Mouse (Mus musculus): ENCODE data around the gene Pitx1. TPM values are rescaled to one million over a fixed set of nuclear protein-coding genes. Genes with fewer than 3 reads are reported as not detected.

The Pitx1 gene
- 2.0 and 3.6 TPM in 2 replicates for polyA plus RNA-seq (2015; fragmentation: Nextera tagmentation; extraction: Ambion mirVana)

- Histone ChIP-seq H3K27ac (no peak within 1 kb of the TSS), H3K9ac (no peak within 1 kb of the TSS), H3K4me1 (peaks cover 22% of the 10 kb centered on the region), H3K36me3 (no peaks in the 10 kb centered on the region), H3K9me3 (replicated peaks) (no peaks in the 10 kb centered on the region), H3K4me2 (peak within 1 kb of the TSS; percentile 8), H3K4me3 (replicated peaks) (peak within 1 kb of the TSS; percentile 9), H3K27me3 (peaks cover 100% of the 10 kb centered on the region)
- no peak for ATAC-seq (replicated peaks; ENCODE audit: low FRiP score)
- under 1% methylated on average over 36 of the region's 36 CpGs for WGBS
Measured at GRCm38 (mm10) chr13:55836142-55836625, at the start of gene Pitx1. Gene Pitx1 (minus strand): TSS chr13:55836192.

GRCm38 (mm10) chr13:55881431-55882202, 45.6 kb upstream of the Pitx1 start:
- H3K9ac ChIP-seq = no peak overlapping the region
- H3K27ac ChIP-seq = peak overlapping the region; percentile 67
- no peak overlapping the region for H3K4me3 ChIP-seq (replicated peaks)
- no peaks in the 10 kb centered on the region; the same call in 1 of the 2 replicates for H3K27me3 ChIP-seq
- no peak overlapping the region for H3K4me2 ChIP-seq
- no peaks in the 10 kb centered on the region for H3K36me3 ChIP-seq
- WGBS = 49% methylated on average over 16 of the region's 16 CpGs
- no peaks in the 10 kb centered on the region for H3K9me3 ChIP-seq (replicated peaks)
- peaks cover 15% of the 10 kb centered on the region for H3K4me1 ChIP-seq
- ATAC-seq (replicated peaks; ENCODE audit: low FRiP score) = peak; percentile 46; the same call in 1 of the 2 replicates

- H3K4me3 ChIP-seq (replicated peaks) = no peak overlapping the region
- H3K4me2 ChIP-seq = no peak overlapping the region
- ATAC-seq (replicated peaks; ENCODE audit: low FRiP score) = no peak
- WGBS = 91% methylated on average over 4 of the region's 4 CpGs
- no peaks in the 10 kb centered on the region for H3K9me3 ChIP-seq (replicated peaks)
- no peak overlapping the region for H3K27ac ChIP-seq
- H3K27me3 ChIP-seq = no peaks in the 10 kb centered on the region; the same call in 1 of the 2 replicates
- H3K36me3 ChIP-seq = no peaks in the 10 kb centered on the region
- H3K9ac ChIP-seq = no peak overlapping the region
- H3K4me1 ChIP-seq = peaks cover 15% of the 10 kb centered on the region
Measured at GRCm38 (mm10) chr13:55878353-55878752, 42.4 kb upstream of the Pitx1 start.

- no peaks in the 10 kb centered on the region; the same call in 1 of the 2 replicates for H3K9me3 ChIP-seq (replicated peaks)
- 88% methylated on average over 7 of the region's 7 CpGs for WGBS
- H3K27me3 ChIP-seq = peaks cover 4% of the 10 kb centered on the region; the same call in 1 of the 2 replicates
- ATAC-seq (replicated peaks; ENCODE audit: low FRiP score) = no peak
- H3K9ac ChIP-seq = no peak overlapping the region
- H3K4me3 ChIP-seq (replicated peaks) = no peak overlapping the region
- no peaks in the 10 kb centered on the region for H3K4me1 ChIP-seq
- no peaks in the 10 kb centered on the region for H3K36me3 ChIP-seq
- no peak overlapping the region for H3K4me2 ChIP-seq
- H3K27ac ChIP-seq = no peak overlapping the region
Measured at GRCm38 (mm10) chr13:55871410-55871809, 35.4 kb upstream of the Pitx1 start.

GRCm38 (mm10) chr13:55870001-55870400, 34.0 kb upstream of the Pitx1 start:
- no peaks in the 10 kb centered on the region for H3K36me3 ChIP-seq
- WGBS = 83% methylated on average over 1 of the region's 1 CpGs
- no peak for ATAC-seq (replicated peaks; ENCODE audit: low FRiP score)
- no peak overlapping the region for H3K9ac ChIP-seq
- no peak overlapping the region for H3K27ac ChIP-seq
- no peaks in the 10 kb centered on the region; the same call in 1 of the 2 replicates for H3K9me3 ChIP-seq (replicated peaks)
- H3K4me1 ChIP-seq = no peaks in the 10 kb centered on the region
- H3K4me2 ChIP-seq = no peak overlapping the region
- no peak overlapping the region for H3K4me3 ChIP-seq (replicated peaks)
- H3K27me3 ChIP-seq = 0 out of 2 replicates have a peak, but pooled peaks cover 6% of the 10 kb centered on the region

GRCm38 (mm10) chr13:55867540-55868103, 31.6 kb upstream of the Pitx1 start:
- H3K36me3 ChIP-seq = no peaks in the 10 kb centered on the region
- WGBS = 62% methylated on average over 13 of the region's 13 CpGs
- 0 out of 2 replicates have a peak, but pooled peaks cover 6% of the 10 kb centered on the region for H3K27me3 ChIP-seq
- no peaks in the 10 kb centered on the region; the same call in 1 of the 2 replicates for H3K9me3 ChIP-seq (replicated peaks)
- no peak overlapping the region for H3K9ac ChIP-seq
- no peak overlapping the region for H3K4me2 ChIP-seq
- no peaks in the 10 kb centered on the region for H3K4me1 ChIP-seq
- no peak overlapping the region for H3K4me3 ChIP-seq (replicated peaks)
- ATAC-seq (replicated peaks; ENCODE audit: low FRiP score) = no peak
- no peak overlapping the region for H3K27ac ChIP-seq

GRCm38 (mm10) chr13:55860483-55860882, 24.5 kb upstream of the Pitx1 start:
- Histone ChIP-seq H3K9me3 (replicated peaks) (no peaks in the 10 kb centered on the region), H3K27ac (no peak overlapping the region), H3K9ac (no peak overlapping the region), H3K27me3 (peaks cover 40% of the 10 kb centered on the region), H3K36me3 (no peaks in the 10 kb centered on the region), H3K4me1 (peaks cover 4% of the 10 kb centered on the region), H3K4me3 (replicated peaks) (no peak overlapping the region), H3K4me2 (no peak overlapping the region)
- 69% methylated on average over 10 of the region's 10 CpGs for WGBS
- ATAC-seq (replicated peaks; ENCODE audit: low FRiP score) = no peak

- Histone ChIP-seq H3K9me3 (replicated peaks) (no peaks in the 10 kb centered on the region), H3K36me3 (no peaks in the 10 kb centered on the region), H3K4me2 (no peak overlapping the region), H3K4me3 (replicated peaks) (no peak overlapping the region), H3K27me3 (peaks cover 53% of the 10 kb centered on the region), H3K9ac (no peak overlapping the region), H3K4me1 (peaks cover 6% of the 10 kb centered on the region), H3K27ac (no peak overlapping the region)
- no peak for ATAC-seq (replicated peaks; ENCODE audit: low FRiP score)
- 88% methylated on average over 5 of the region's 5 CpGs for WGBS
Measured at GRCm38 (mm10) chr13:55858463-55858862, 22.5 kb upstream of the Pitx1 start.

- WGBS = 43% methylated on average over 7 of the region's 7 CpGs
- Histone ChIP-seq H3K4me1 (peaks cover 6% of the 10 kb centered on the region), H3K27me3 (peaks cover 67% of the 10 kb centered on the region), H3K9me3 (replicated peaks) (no peaks in the 10 kb centered on the region), H3K9ac (no peak overlapping the region), H3K36me3 (no peaks in the 10 kb centered on the region), H3K4me2 (no peak overlapping the region), H3K4me3 (replicated peaks) (no peak overlapping the region), H3K27ac (no peak overlapping the region)
- no peak; the same call in 1 of the 2 replicates for ATAC-seq (replicated peaks; ENCODE audit: low FRiP score)
Measured at GRCm38 (mm10) chr13:55855793-55856192, 19.8 kb upstream of the Pitx1 start.

- WGBS = 72% methylated on average over 3 of the region's 3 CpGs
- H3K27ac ChIP-seq = no peak overlapping the region
- no peak for ATAC-seq (replicated peaks; ENCODE audit: low FRiP score)
- no peak overlapping the region for H3K4me2 ChIP-seq
- no peaks in the 10 kb centered on the region for H3K36me3 ChIP-seq
- peaks cover 27% of the 10 kb centered on the region for H3K4me1 ChIP-seq
- H3K9ac ChIP-seq = no peak overlapping the region
- H3K9me3 ChIP-seq (replicated peaks) = no peaks in the 10 kb centered on the region
- H3K4me3 ChIP-seq (replicated peaks) = no peak overlapping the region
- peaks cover 69% of the 10 kb centered on the region for H3K27me3 ChIP-seq
Measured at GRCm38 (mm10) chr13:55852205-55852604, 16.2 kb upstream of the Pitx1 start.

GRCm38 (mm10) chr13:55850726-55851125, 14.7 kb upstream of the Pitx1 start:
- 67% methylated on average over 5 of the region's 5 CpGs for WGBS
- H3K4me3 ChIP-seq (replicated peaks) = no peak overlapping the region
- H3K27me3 ChIP-seq = peaks cover 70% of the 10 kb centered on the region
- no peaks in the 10 kb centered on the region for H3K36me3 ChIP-seq
- peaks cover 29% of the 10 kb centered on the region for H3K4me1 ChIP-seq
- no peak for ATAC-seq (replicated peaks; ENCODE audit: low FRiP score)
- no peak overlapping the region for H3K27ac ChIP-seq
- no peaks in the 10 kb centered on the region for H3K9me3 ChIP-seq (replicated peaks)
- no peak overlapping the region for H3K4me2 ChIP-seq
- H3K9ac ChIP-seq = no peak overlapping the region

GRCm38 (mm10) chr13:55848604-55849190, 12.7 kb upstream of the Pitx1 start:
- H3K9me3 ChIP-seq (replicated peaks) = no peaks in the 10 kb centered on the region
- H3K4me3 ChIP-seq (replicated peaks) = no peak overlapping the region
- 12% methylated on average over 13 of the region's 13 CpGs for WGBS
- H3K4me2 ChIP-seq = no peak overlapping the region
- no peak overlapping the region for H3K27ac ChIP-seq
- no peak overlapping the region for H3K9ac ChIP-seq
- no peaks in the 10 kb centered on the region for H3K36me3 ChIP-seq
- peaks cover 74% of the 10 kb centered on the region for H3K27me3 ChIP-seq
- H3K4me1 ChIP-seq = peaks cover 25% of the 10 kb centered on the region
- ATAC-seq (replicated peaks; ENCODE audit: low FRiP score) = no peak
